28 mouse cellular contexts compared by ENCODE assay signal in genomic region chr16:25424915-25425314, GRCm38 (mm10).
A peak's percentile ranks its signal among the peaks of the same experiment; 100 is the strongest.
DNase-seq lines count a peak whose midpoint lies in the region; ATAC-seq lines count a peak whose summit lies in the region.
"Had no signal": no experiment of that assay in that cellular context is flagged by ENCODE, and none has a peak within 500 bp of the region (broad histone marks: within the 10 kb centered on the region; RNA-seq: fewer than 3 reads in every experiment).

No protein-coding gene starts in this region.

- peak overlapping the region; percentile 23; the same call in 1 of the 2 replicates for H3K4me2 ChIP-seq in forebrain, embryonic 16.5 days (ENCODE audit: low read length)
- H3K4me2 ChIP-seq in forebrain, embryonic 12.5 days = no peak overlapping the region
- no peak overlapping the region for H3K4me2 ChIP-seq in midbrain, embryonic 14.5 days (ENCODE audit: low read length)
- no peak overlapping the region for H3K4me2 ChIP-seq in neural tube, embryonic 14.5 days (ENCODE audit: low read depth, low read length)
- H3K4me2 ChIP-seq: embryonic facial prominence, embryonic 12.5 days; heart, embryonic 11.5 days; liver, embryonic 12.5 days; stomach, embryonic 15.5 days had no signal

- H3K27ac ChIP-seq in forebrain, embryonic 16.5 days (ENCODE audit: low read length) = no peak overlapping the region
- H3K27ac ChIP-seq in forebrain, embryonic 12.5 days = no peak overlapping the region
- H3K27ac ChIP-seq in midbrain, embryonic 14.5 days (replicated peaks; ENCODE audit: low read depth, low read length) = no peak overlapping the region
- H3K27ac ChIP-seq in midbrain, embryonic 10.5 days (replicated peaks) = no peak overlapping the region
- H3K27ac ChIP-seq in neural tube, embryonic 14.5 days (ENCODE audit: low read depth, low read length) = no peak overlapping the region
- H3K27ac ChIP-seq: embryonic facial prominence, embryonic 12.5 days; gastrocnemius, adult 2 months; kidney, postnatal 0 days; liver, embryonic 12.5 days; stomach, embryonic 15.5 days had no signal

- 0 out of 2 replicates have a peak overlapping the region, but pooled peaks have one; percentile 5 for H3K9ac ChIP-seq in forebrain, embryonic 16.5 days (replicated peaks; ENCODE audit: low read depth, low read length)
- no peak overlapping the region for H3K9ac ChIP-seq in forebrain, embryonic 12.5 days
- no peak overlapping the region for H3K9ac ChIP-seq in midbrain, embryonic 14.5 days (replicated peaks; ENCODE audit: low read length)
- no peak overlapping the region for H3K9ac ChIP-seq in neural tube, embryonic 14.5 days (replicated peaks; ENCODE audit: low read depth, low read length)
- H3K9ac ChIP-seq: embryonic facial prominence, embryonic 12.5 days; liver, embryonic 12.5 days; liver, postnatal 0 days; stomach, embryonic 15.5 days had no signal

- H3K27me3 ChIP-seq in forebrain, embryonic 16.5 days (replicated peaks; ENCODE audit: control insufficient read depth, insufficient read depth, low read length) = no peaks in the 10 kb centered on the region
- no peaks in the 10 kb centered on the region for H3K27me3 ChIP-seq in forebrain, embryonic 12.5 days
- H3K27me3 ChIP-seq in midbrain, embryonic 14.5 days (ENCODE audit: control insufficient read depth, insufficient read depth, low read length) = no peaks in the 10 kb centered on the region
- no peaks in the 10 kb centered on the region for H3K27me3 ChIP-seq in midbrain, embryonic 10.5 days (ENCODE audit: low read depth, poor library complexity, severe bottlenecking)
- no peaks in the 10 kb centered on the region for H3K27me3 ChIP-seq in neural tube, embryonic 14.5 days (ENCODE audit: control insufficient read depth, insufficient read depth, low read length)
- H3K27me3 ChIP-seq: embryonic facial prominence, embryonic 12.5 days; liver, embryonic 12.5 days; Patski; stomach, embryonic 15.5 days had no signal

- no peaks in the 10 kb centered on the region for H3K36me3 ChIP-seq in forebrain, embryonic 16.5 days (ENCODE audit: control insufficient read depth, insufficient read depth)
- H3K36me3 ChIP-seq in forebrain, embryonic 12.5 days (replicated peaks) = no peaks in the 10 kb centered on the region
- no peaks in the 10 kb centered on the region for H3K36me3 ChIP-seq in midbrain, embryonic 14.5 days (ENCODE audit: control insufficient read depth, insufficient read depth, low read length)
- H3K36me3 ChIP-seq in midbrain, embryonic 10.5 days = no peaks in the 10 kb centered on the region
- H3K36me3 ChIP-seq in neural tube, embryonic 14.5 days (ENCODE audit: control insufficient read depth, insufficient read depth, low read length) = no peaks in the 10 kb centered on the region
- H3K36me3 ChIP-seq: embryonic facial prominence, embryonic 12.5 days; liver, embryonic 12.5 days; stomach, embryonic 15.5 days had no signal

- H3K4me3 ChIP-seq in forebrain, embryonic 16.5 days (replicated peaks; ENCODE audit: low read length) = no peak overlapping the region
- no peak overlapping the region for H3K4me3 ChIP-seq in forebrain, embryonic 12.5 days (replicated peaks)
- no peak overlapping the region for H3K4me3 ChIP-seq in midbrain, embryonic 14.5 days (replicated peaks; ENCODE audit: low read depth, low read length)
- no peak overlapping the region for H3K4me3 ChIP-seq in midbrain, embryonic 10.5 days
- H3K4me3 ChIP-seq in neural tube, embryonic 14.5 days (ENCODE audit: low read depth, low read length) = no peak overlapping the region
- H3K4me3 ChIP-seq: embryonic facial prominence, embryonic 12.5 days; gastrocnemius, adult 2 months; liver, embryonic 12.5 days; stomach, embryonic 15.5 days had no signal

- no peak; the same call in 1 of the 2 replicates for ATAC-seq in forebrain, embryonic 16.5 days
- ATAC-seq in forebrain, embryonic 12.5 days (ENCODE audit: low FRiP score) = no peak
- no peak for ATAC-seq in midbrain, embryonic 14.5 days (ENCODE audit: low FRiP score, low TSS enrichment)
- ATAC-seq in neural tube, embryonic 14.5 days (ENCODE audit: low read depth) = peak; percentile 66; the same call in 1 of the 2 replicates
- ATAC-seq: intestine, embryonic 16.5 days; liver, embryonic 12.5 days; liver, postnatal 0 days; Patski had no signal

- no peaks in the 10 kb centered on the region for H3K9me3 ChIP-seq in forebrain, embryonic 16.5 days (ENCODE audit: control insufficient read depth, low read length)
- no peaks in the 10 kb centered on the region for H3K9me3 ChIP-seq in forebrain, embryonic 12.5 days
- no peaks in the 10 kb centered on the region for H3K9me3 ChIP-seq in midbrain, embryonic 14.5 days (ENCODE audit: control insufficient read depth, low read length)
- no peaks in the 10 kb centered on the region for H3K9me3 ChIP-seq in midbrain, embryonic 10.5 days (replicated peaks)
- no peaks in the 10 kb centered on the region for H3K9me3 ChIP-seq in neural tube, embryonic 14.5 days (ENCODE audit: control insufficient read depth, low read length)
- H3K9me3 ChIP-seq: embryonic facial prominence, embryonic 12.5 days; liver, embryonic 12.5 days; stomach, embryonic 15.5 days had no signal

- 19% methylated on average over 9 of the region's 9 CpGs for WGBS in forebrain, embryonic 16.5 days
- 29% methylated on average over 9 of the region's 9 CpGs for WGBS in forebrain, embryonic 12.5 days
- WGBS in midbrain, embryonic 14.5 days = 30% methylated on average over 9 of the region's 9 CpGs
- WGBS in midbrain, embryonic 10.5 days = 63% methylated on average over 9 of the region's 9 CpGs
- 45% methylated on average over 9 of the region's 9 CpGs for WGBS in neural tube, embryonic 14.5 days

- peak; percentile 27 for DNase-seq in midbrain, embryonic 14.5 days
- no peak for DNase-seq in midbrain, embryonic 10.5 days (ENCODE audit: low spot score)
- peak; percentile 12 for DNase-seq in ZHBTc4 (ENCODE audit: low read depth, low spot score)
- no peak for DNase-seq in layer of hippocampus, adult 8-10 months (ENCODE audit: low spot score in 2 of 2)
- DNase-seq: adrenal gland, postnatal 36 days; cerebellum, adult 8-10 months; cerebellum, postnatal 36 days; embryo, embryonic 11 days; gastrocnemius, adult 2 months; gastrocnemius, postnatal 36 days; heart, adult 18-20 months; heart, postnatal 36 days; kidney, adult 8-10 months; kidney, postnatal 4 days; layer of hippocampus, postnatal 36 days; left cerebral cortex, postnatal 4 days; liver, postnatal 0 days; lung, postnatal 36 days had no signal

- peaks cover 9% of the 10 kb centered on the region; the same call in 1 of the 2 replicates for H3K4me1 ChIP-seq in forebrain, embryonic 16.5 days (replicated peaks; ENCODE audit: control insufficient read depth, insufficient read depth, low read length)
- H3K4me1 ChIP-seq in forebrain, embryonic 12.5 days = peaks cover 9% of the 10 kb centered on the region; the same call in 1 of the 2 replicates
- H3K4me1 ChIP-seq in midbrain, embryonic 14.5 days (ENCODE audit: control insufficient read depth, insufficient read depth, low read length) = 0 out of 2 replicates have a peak, but pooled peaks cover 3% of the 10 kb centered on the region
- no peaks in the 10 kb centered on the region for H3K4me1 ChIP-seq in midbrain, embryonic 10.5 days
- H3K4me1 ChIP-seq in neural tube, embryonic 14.5 days (ENCODE audit: control insufficient read depth, insufficient read depth, low read length) = no peaks in the 10 kb centered on the region; the same call in 1 of the 2 replicates
- H3K4me1 ChIP-seq: liver, embryonic 12.5 days; stomach, embryonic 15.5 days had no signal

Comparison
In these comparisons a context has a peak if more than half of its experiments do, and no peak if none do; other contexts are left out.
1. DNase-seq: peak in midbrain, embryonic 14.5 days (single experiment) and ZHBTc4 (single experiment); none in midbrain, embryonic 10.5 days (single experiment) and layer of hippocampus, adult 8-10 months (0 of 2).